Mouse (Mus musculus): ENCODE measurements around the gene Scn1a. TPM values are rescaled to one million over a fixed set of nuclear protein-coding genes. Genes with fewer than 3 reads are reported as not detected.

The Scn1a gene
- polyA plus RNA-seq, 1 experiment from 2014 or later, result not detected

DNA sequence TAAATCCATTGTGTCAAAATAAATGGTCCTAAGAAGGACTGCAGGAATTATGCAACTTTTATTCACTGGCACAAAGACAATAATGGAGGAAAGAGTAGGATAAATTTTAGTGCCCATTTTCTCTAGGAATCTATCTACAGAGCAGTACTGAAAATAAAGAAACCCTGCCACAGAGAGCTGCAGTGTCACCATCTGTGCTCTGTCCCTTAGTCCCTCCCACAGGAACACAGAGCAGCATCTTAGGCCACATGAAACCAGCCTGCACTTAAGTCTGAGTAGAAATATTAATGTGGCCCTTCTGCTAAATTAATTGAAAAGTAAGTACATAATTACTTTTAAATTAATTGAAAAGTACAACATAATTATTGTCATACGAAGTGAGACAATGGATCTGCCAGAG lies 196.6 kb downstream of the Scn1a start:
- Histone ChIP-seq H3K9ac (no peak overlapping the region), H3K9me3 (replicated peaks) (no peaks in the 10 kb centered on the region), H3K4me2 (no peak overlapping the region), H3K36me3 (replicated peaks) (no peaks in the 10 kb centered on the region), H3K4me3 (replicated peaks) (no peak overlapping the region), H3K27me3 (no peaks in the 10 kb centered on the region), H3K27ac (replicated peaks) (no peak overlapping the region), H3K4me1 (replicated peaks) (no peaks in the 10 kb centered on the region)
- 73% methylated on average over 1 of the region's 1 CpGs for whole genome bisulfite sequencing (ENCODE audit: insufficient replicate concordance)
- no peak for ATAC-seq (ENCODE audit: insufficient read depth)

DNA sequence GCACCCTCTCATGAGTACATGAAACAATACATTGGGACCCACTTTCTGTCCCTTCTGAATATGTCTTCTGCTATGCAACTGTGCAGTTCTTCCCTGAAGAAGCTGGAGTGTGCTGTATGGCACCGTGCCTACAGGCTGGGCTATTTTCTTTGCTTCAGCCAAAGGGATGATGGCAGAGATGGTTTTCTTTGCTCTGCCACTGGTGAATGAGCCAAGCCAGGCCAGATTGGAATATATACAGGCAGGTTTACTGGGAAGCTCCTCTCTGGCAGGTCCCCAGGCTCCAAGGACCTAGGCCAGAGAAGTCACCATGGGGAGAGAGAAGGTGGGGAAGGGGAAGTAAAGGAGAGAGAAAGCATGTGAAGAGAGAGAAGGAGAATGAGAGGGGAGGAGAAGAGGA lies 200.3 kb downstream of the Scn1a start:
- Histone ChIP-seq H3K4me2 (no peak overlapping the region), H3K36me3 (replicated peaks) (no peaks in the 10 kb centered on the region), H3K9ac (no peak overlapping the region), H3K4me3 (replicated peaks) (no peak overlapping the region), H3K4me1 (replicated peaks) (no peaks in the 10 kb centered on the region), H3K27ac (replicated peaks) (no peak overlapping the region), H3K27me3 (no peaks in the 10 kb centered on the region), H3K9me3 (replicated peaks) (no peaks in the 10 kb centered on the region)
- ATAC-seq (ENCODE audit: insufficient read depth), result no peak
- 73% methylated on average over 1 of the region's 1 CpGs for WGBS (ENCODE audit: insufficient replicate concordance)

DNA sequence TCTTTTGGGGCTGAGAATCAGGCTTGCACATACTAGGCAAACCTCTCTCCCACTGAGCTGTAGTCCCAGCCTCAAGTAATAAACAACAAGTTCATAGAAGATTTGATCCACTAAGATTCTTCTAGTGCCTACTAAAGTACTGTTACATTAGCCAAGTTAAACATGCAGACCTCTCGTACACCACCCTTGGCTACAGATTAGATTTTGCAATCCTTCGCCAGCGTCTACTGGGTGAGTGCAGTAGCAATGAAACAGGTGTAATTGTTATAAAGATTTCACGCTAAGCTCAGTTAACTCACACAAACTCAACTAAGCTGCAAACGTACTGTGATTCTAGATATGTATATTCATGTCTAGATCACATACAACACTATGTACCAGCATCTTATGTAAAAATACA lies 201.8 kb downstream of the Scn1a start:
- H3K4me1 ChIP-seq (replicated peaks), result no peaks in the 10 kb centered on the region
- H3K36me3 ChIP-seq (replicated peaks), result no peaks in the 10 kb centered on the region
- WGBS (ENCODE audit: insufficient replicate concordance), result 75% methylated on average over 5 of the region's 5 CpGs
- H3K9ac ChIP-seq, result no peak overlapping the region
- no peak for ATAC-seq (ENCODE audit: insufficient read depth)
- no peaks in the 10 kb centered on the region for H3K9me3 ChIP-seq (replicated peaks)
- H3K27ac ChIP-seq (replicated peaks), result no peak overlapping the region
- no peak overlapping the region for H3K4me2 ChIP-seq
- H3K4me3 ChIP-seq (replicated peaks), result no peak overlapping the region
- H3K27me3 ChIP-seq, result no peaks in the 10 kb centered on the region

DNA sequence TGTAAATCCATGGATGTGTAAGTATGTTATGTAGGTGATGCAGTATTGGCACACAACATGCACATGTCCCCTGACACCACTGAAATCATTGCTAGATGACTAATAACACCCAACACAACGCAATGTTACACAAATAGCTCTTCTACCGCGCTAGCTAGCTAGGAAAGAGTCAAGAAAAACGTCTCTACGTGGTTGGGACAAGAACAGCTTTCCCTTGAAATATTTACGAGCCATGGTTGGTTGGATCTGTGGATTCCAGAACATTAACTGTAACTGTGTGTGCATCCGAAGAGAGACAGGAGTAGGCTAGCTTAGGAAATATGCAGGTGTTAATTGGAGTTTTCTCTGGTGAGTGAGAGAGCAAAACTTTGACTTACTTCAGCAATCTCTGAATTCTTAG lies 219.7 kb downstream of the Scn1a start:
- Histone ChIP-seq H3K9me3 (replicated peaks) (no peaks in the 10 kb centered on the region), H3K4me3 (replicated peaks) (no peak overlapping the region), H3K4me1 (replicated peaks) (no peaks in the 10 kb centered on the region), H3K27ac (replicated peaks) (no peak overlapping the region), H3K27me3 (no peaks in the 10 kb centered on the region), H3K4me2 (no peak overlapping the region), H3K36me3 (replicated peaks) (no peaks in the 10 kb centered on the region), H3K9ac (no peak overlapping the region)
- 73% methylated on average over 7 of the region's 7 CpGs for WGBS (ENCODE audit: insufficient replicate concordance)
- ATAC-seq (ENCODE audit: insufficient read depth), result no peak

Other genes with a start within 250 kb of the Scn1a start
- gene Ttc21b, start 184.2 kb downstream of the Scn1a start, polyA plus RNA-seq (2015; fragmentation: Nextera tagmentation; extraction: Ambion mirVana), result 0.84 and 1.0 TPM in 2 replicates
- gene Scn9a, start 194.1 kb upstream of the Scn1a start, polyA plus RNA-seq (2015; fragmentation: Nextera tagmentation; extraction: Ambion mirVana), result 0.01 TPM in 1 of 2 replicates, not detected in the other

Measured in liver, embryonic 15.5 days (tissue).